14 mouse cellular contexts compared by ENCODE assay signal in the genomic region with DNA sequence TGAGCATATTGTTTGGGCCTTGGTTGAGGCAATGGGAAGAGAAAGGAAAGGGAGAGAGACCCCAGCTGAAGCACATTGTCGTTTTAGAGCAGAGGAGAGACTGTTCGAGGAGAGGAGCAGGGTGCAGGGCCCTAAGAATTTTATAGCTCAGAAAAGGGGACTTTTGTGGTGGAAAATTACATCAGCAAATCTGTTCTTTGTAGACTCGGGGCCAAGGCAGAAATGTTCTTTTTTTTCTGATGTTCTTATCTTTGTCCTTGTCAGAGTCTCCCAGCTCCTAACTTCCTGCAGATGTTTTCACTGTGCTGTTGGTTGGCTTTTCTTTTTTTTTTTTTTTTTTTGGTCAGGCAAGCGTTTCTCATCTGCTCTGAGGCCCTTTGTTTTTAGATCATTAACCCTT. TPM values are rescaled to one million over a fixed set of nuclear protein-coding genes. Genes with fewer than 3 reads are reported as not detected.
DNase-seq lines count a peak whose midpoint lies in the region; ATAC-seq lines count a peak whose summit lies in the region.
"Had no signal": no experiment of that assay in that cellular context is flagged by ENCODE, and none has a peak within 500 bp of the region (broad histone marks: within the 10 kb centered on the region; RNA-seq: fewer than 3 reads in every experiment).

No protein-coding gene starts in this region.

- H3K4me2 ChIP-seq in embryonic facial prominence, embryonic 13.5 days: no peak overlapping the region
- no peak overlapping the region for H3K4me2 ChIP-seq in heart, embryonic 13.5 days
- H3K4me2 ChIP-seq: limb, embryonic 13.5 days; lung, embryonic 15.5 days; midbrain, embryonic 12.5 days had no signal

- H3K36me3 ChIP-seq in embryonic facial prominence, embryonic 13.5 days: peaks cover 33% of the 10 kb centered on the region
- peaks cover 34% of the 10 kb centered on the region for H3K36me3 ChIP-seq in heart, embryonic 13.5 days
- H3K36me3 ChIP-seq: lung, embryonic 15.5 days; midbrain, embryonic 12.5 days had no signal

- peak; percentile 24 for DNase-seq in ovary, adult 18-20 months (ENCODE audit: low spot score)
- no peak for DNase-seq in ovary, postnatal 14 days (ENCODE audit: low spot score)
- DNase-seq in thymus, postnatal 14 days: peak; percentile 36
- DNase-seq in layer of hippocampus, postnatal 36 days: no peak
- no peak for DNase-seq in embryo, embryonic 11 days
- DNase-seq: cerebellum, adult 9-11 months; gastrocnemius, postnatal 25 days; right cerebral cortex, adult 18-20 months had no signal

- no peak for ATAC-seq in embryonic facial prominence, embryonic 13.5 days (ENCODE audit: insufficient number of reproducible peaks, insufficient read depth, low FRiP score, low TSS enrichment, low read depth)
- no peak for ATAC-seq in heart, embryonic 13.5 days (ENCODE audit: extremely low read depth, insufficient number of reproducible peaks, low FRiP score, low TSS enrichment)

- peak overlapping the region; percentile 16; the same call in 1 of the 2 replicates for H3K27ac ChIP-seq in embryonic facial prominence, embryonic 13.5 days
- peak overlapping the region; percentile 85 for H3K27ac ChIP-seq in heart, embryonic 13.5 days (replicated peaks)
- H3K27ac ChIP-seq: limb, embryonic 13.5 days; lung, embryonic 15.5 days; midbrain, embryonic 12.5 days had no signal

- H3K4me3 ChIP-seq in embryonic facial prominence, embryonic 13.5 days: no peak overlapping the region
- no peak overlapping the region for H3K4me3 ChIP-seq in heart, embryonic 13.5 days
- H3K4me3 ChIP-seq: erythroblast, embryonic 14.5 days; limb, embryonic 13.5 days; lung, embryonic 15.5 days; midbrain, embryonic 12.5 days had no signal

- H3K9ac ChIP-seq in embryonic facial prominence, embryonic 13.5 days: no peak overlapping the region
- no peak overlapping the region for H3K9ac ChIP-seq in heart, embryonic 13.5 days
- H3K9ac ChIP-seq: limb, embryonic 13.5 days; lung, embryonic 15.5 days; midbrain, embryonic 12.5 days had no signal

- H3K9me3 ChIP-seq in embryonic facial prominence, embryonic 13.5 days: no peaks in the 10 kb centered on the region
- no peaks in the 10 kb centered on the region for H3K9me3 ChIP-seq in heart, embryonic 13.5 days
- H3K9me3 ChIP-seq: limb, embryonic 13.5 days; lung, embryonic 15.5 days; midbrain, embryonic 12.5 days had no signal

- no peaks in the 10 kb centered on the region for H3K4me1 ChIP-seq in embryonic facial prominence, embryonic 13.5 days
- peaks cover 14% of the 10 kb centered on the region; the same call in 1 of the 2 replicates for H3K4me1 ChIP-seq in heart, embryonic 13.5 days
- H3K4me1 ChIP-seq: limb, embryonic 13.5 days; lung, embryonic 15.5 days; midbrain, embryonic 12.5 days had no signal

- H3K27me3 ChIP-seq in embryonic facial prominence, embryonic 13.5 days: no peaks in the 10 kb centered on the region
- H3K27me3 ChIP-seq in heart, embryonic 13.5 days (replicated peaks): no peaks in the 10 kb centered on the region
- H3K27me3 ChIP-seq: limb, embryonic 13.5 days; lung, embryonic 15.5 days; midbrain, embryonic 12.5 days had no signal

- 25% methylated on average over 4 of the region's 4 CpGs for WGBS in embryonic facial prominence, embryonic 13.5 days
- WGBS in heart, embryonic 13.5 days: 28% methylated on average over 4 of the region's 4 CpGs

RNA-seq across cellular contexts. Expression of a gene that starts 37.6 kb away (rescaled TPM):
- polyA plus RNA-seq in embryonic facial prominence, embryonic 13.5 days (2015; fragmentation: Nextera tagmentation; extraction: Ambion mirVana): 45.0 and 45.5 TPM in 2 replicates
- 25.2 and 26.5 TPM in 2 replicates for polyA plus RNA-seq in heart, embryonic 13.5 days (2015; fragmentation: Nextera tagmentation; extraction: Ambion mirVana)
- 10 to 100 TPM; 40.1 to 49.1 TPM for total RNA-seq in layer of hippocampus, postnatal 36 days (2021)

RNA-seq across cellular contexts. Expression of a gene that starts 39.3 kb away (rescaled TPM):
- polyA plus RNA-seq in embryonic facial prominence, embryonic 13.5 days (2015; fragmentation: Nextera tagmentation; extraction: Ambion mirVana): 6.2 and 6.8 TPM in 2 replicates
- 2.8 and 3.8 TPM in 2 replicates for polyA plus RNA-seq in heart, embryonic 13.5 days (2015; fragmentation: Nextera tagmentation; extraction: Ambion mirVana)
- total RNA-seq in layer of hippocampus, postnatal 36 days (2021): 1 to 10 TPM; 4.8 to 5.9 TPM
- polyA plus RNA-seq: erythroblast, embryonic 14.5 days had no signal

Comparison
In these comparisons a context has a peak if more than half of its experiments do, and no peak if none do; other contexts are left out.
1. DNase-seq: peak in ovary, adult 18-20 months (single experiment) and thymus, postnatal 14 days (single experiment); none in ovary, postnatal 14 days (single experiment), layer of hippocampus, postnatal 36 days (0 of 2) and embryo, embryonic 11 days (single experiment).